Mouse (Mus musculus) heart, adult 2 months (tissue): Measurements from ENCODE around the gene C130026I21Rik. TPM values are rescaled to one million over a fixed set of nuclear protein-coding genes. Genes with fewer than 3 reads are reported as not detected.
"Not testable (repeated sequence)": the region's sequence is repeated elsewhere in the genome, so short reads cannot be mapped to it uniquely, and the experiment has no call there.

Experiments
- DNase-seq, 2 experiments: peaks; one replicate each; pipeline ENCODE4 v3.0.0; 2021
- H3K27ac ChIP-seq: fragments of 200-600 bp; 2 replicates; pipeline ENCODE4 v1.8.1; 2022
- H3K27me3 ChIP-seq: fragments of 200-500 bp; 2 replicates; pipeline ENCODE4 v1.6.1; 2012; ENCODE audit warnings: mild to moderate bottlenecking, low read length, inconsistent platforms, mixed read lengths; ENCODE audit not compliant: control insufficient read depth, insufficient read depth
- H3K36me3 ChIP-seq: fragments of 200-500 bp; 2 replicates; pipeline ENCODE4 v1.6.1; 2012; ENCODE audit warnings: low read length, inconsistent platforms; ENCODE audit not compliant: control insufficient read depth, insufficient read depth
- H3K4me1 ChIP-seq: fragments of 200-500 bp; 2 replicates; pipeline ENCODE4 v1.6.1; 2011; ENCODE audit warnings: low read length; ENCODE audit not compliant: control insufficient read depth, insufficient read depth
- H3K4me3 ChIP-seq: fragments of 200-600 bp; 2 replicates; pipeline ENCODE4 v1.8.1; 2022
- H3K79me2 ChIP-seq: fragments of 200-500 bp; replicated peaks from 2 replicates; pipeline ENCODE4 v1.6.1; 2012; ENCODE audit warnings: mild to moderate bottlenecking, inconsistent platforms, low read length, moderate library complexity, mixed read lengths; ENCODE audit not compliant: control insufficient read depth, insufficient read depth
- H3K9ac ChIP-seq: fragments of 200-500 bp; 2 replicates; pipeline ENCODE4 v1.6.1; 2012; ENCODE audit warnings: low read depth, mild to moderate bottlenecking, control low read depth, inconsistent platforms, low read length, mixed read lengths
- WGBS: fragments of 180-500 bp; shearing (Covaris S2); methylation state at CpG from one replicate; pipeline ENCODE4 v1.1.7; 2018; 5-methylcytosine and 5-hydroxymethylcytosine counted together
- intact Hi-C: fragments of 180-260 bp; cut with DNase I; formaldehyde crosslinking; loops from one replicate; pipeline ENCODE4 v1.15.1; 2025
- polyA plus RNA-seq: library from polyadenylated mRNA; depleted of rRNA; stranded (reverse); fragments of >200 nt; gene quantifications from 2 replicates; pipeline ENCODE4 v1.2.3, GENCODE M21; 2012
- total RNA-seq, 2 experiments: library from RNA; stranded (reverse); gene quantifications; 2 replicates each; pipeline ENCODE4 v1.2.3; 2021

Gene C130026I21Rik
- total and polyA plus RNA-seq, 3 experiments = 0.80 to 0.84 TPM; not detected in 1

- H3K4me1 ChIP-seq, intact Hi-C loops, H3K79me2 ChIP-seq, H3K27me3 ChIP-seq, DNase-seq, H3K9ac ChIP-seq, H3K27ac ChIP-seq, H3K4me3 ChIP-seq, H3K36me3 ChIP-seq: not testable (repeated sequence)
- WGBS = 72% methylated on average over 3 of the region's 3 CpGs
Measured at GRCm38 (mm10) chr1:85110876-85111275, 159.5 kb downstream of the C130026I21Rik start.

GRCm38 (mm10) chr1:85109753-85110152 is 160.6 kb downstream of the C130026I21Rik start, which contains the start of gene A530032D15Rik:
Gene A530032D15Rik (minus strand): TSS chr1:85109853.
- H3K27ac ChIP-seq, H3K36me3 ChIP-seq, DNase-seq, intact Hi-C loops, H3K9ac ChIP-seq, H3K4me3 ChIP-seq, H3K4me1 ChIP-seq, H3K79me2 ChIP-seq, H3K27me3 ChIP-seq: not testable (repeated sequence)
- 82% methylated on average over 2 of the region's 7 CpGs for WGBS

- H3K36me3 ChIP-seq, intact Hi-C loops, H3K27ac ChIP-seq, H3K4me1 ChIP-seq, H3K4me3 ChIP-seq, H3K27me3 ChIP-seq, H3K9ac ChIP-seq, H3K79me2 ChIP-seq, DNase-seq: not testable (repeated sequence)
- WGBS = 56% methylated on average over 5 of the region's 6 CpGs
Measured at GRCm38 (mm10) chr1:85106013-85106412, 164.4 kb downstream of the C130026I21Rik start.

GRCm38 (mm10) chr1:85105336-85105735 is 165.0 kb downstream of the C130026I21Rik start:
- H3K4me1 ChIP-seq, H3K79me2 ChIP-seq, H3K4me3 ChIP-seq, H3K27ac ChIP-seq, H3K9ac ChIP-seq, H3K27me3 ChIP-seq, DNase-seq, H3K36me3 ChIP-seq, intact Hi-C loops: not testable (repeated sequence)
- WGBS = 60% methylated on average over 4 of the region's 4 CpGs

- 78% methylated on average over 4 of the region's 4 CpGs for WGBS
- not testable (repeated sequence) for H3K4me1 ChIP-seq, H3K27me3 ChIP-seq
Measured at GRCm38 (mm10) chr1:85101754-85102153, 168.6 kb downstream of the C130026I21Rik start.

GRCm38 (mm10) chr1:85099864-85100263 is 170.5 kb downstream of the C130026I21Rik start, which contains the start of gene Gm10553:
Gene Gm10553 (plus strand): TSS chr1:85100164.
- H3K4me3 ChIP-seq, H3K9ac ChIP-seq, H3K79me2 ChIP-seq, H3K4me1 ChIP-seq, H3K36me3 ChIP-seq, intact Hi-C loops, H3K27me3 ChIP-seq, DNase-seq, H3K27ac ChIP-seq: not testable (repeated sequence)
- 45% methylated on average over 1 of the region's 1 CpGs for WGBS

More at GRCm38 (mm10) chr1:85101754-85102153, 168.6 kb downstream of the C130026I21Rik start:
- H3K79me2 ChIP-seq, H3K4me3 ChIP-seq, H3K9ac ChIP-seq, H3K36me3 ChIP-seq, H3K27ac ChIP-seq, DNase-seq, intact Hi-C loops: not testable (repeated sequence)

GRCm38 (mm10) chr1:85099081-85099480 is 171.3 kb downstream of the C130026I21Rik start:
- H3K36me3 ChIP-seq, H3K4me3 ChIP-seq, H3K79me2 ChIP-seq, H3K27me3 ChIP-seq, H3K27ac ChIP-seq, DNase-seq, intact Hi-C loops, H3K4me1 ChIP-seq, H3K9ac ChIP-seq: not testable (repeated sequence)
- WGBS = 67% methylated on average over 6 of the region's 7 CpGs

GRCm38 (mm10) chr1:85093011-85093572 is 177.3 kb downstream of the C130026I21Rik start:
- H3K4me3 ChIP-seq, H3K27me3 ChIP-seq, DNase-seq, H3K9ac ChIP-seq, H3K4me1 ChIP-seq, intact Hi-C loops, H3K79me2 ChIP-seq, H3K36me3 ChIP-seq, H3K27ac ChIP-seq: not testable (repeated sequence)
- 71% methylated on average over 6 of the region's 7 CpGs for WGBS

- intact Hi-C loops, H3K4me1 ChIP-seq, DNase-seq, H3K79me2 ChIP-seq, H3K27ac ChIP-seq, H3K36me3 ChIP-seq, H3K27me3 ChIP-seq, H3K4me3 ChIP-seq, H3K9ac ChIP-seq: not testable (repeated sequence)
- 29% methylated on average over 1 of the region's 3 CpGs for WGBS
Measured at GRCm38 (mm10) chr1:85092169-85092568, 178.2 kb downstream of the C130026I21Rik start.

GRCm38 (mm10) chr1:85086211-85086610 is 184.2 kb downstream of the C130026I21Rik start:
- H3K9ac ChIP-seq, H3K4me3 ChIP-seq, H3K79me2 ChIP-seq, H3K4me1 ChIP-seq, H3K27ac ChIP-seq, intact Hi-C loops, H3K36me3 ChIP-seq, H3K27me3 ChIP-seq, DNase-seq: not testable (repeated sequence)
- 64% methylated on average over 1 of the region's 1 CpGs for WGBS
